Mouse (Mus musculus) gastrocnemius, postnatal 36 days (tissue): ENCODE measurements around the gene Rgs14. TPM values are rescaled to one million over a fixed set of nuclear protein-coding genes. Genes with fewer than 3 reads are reported as not detected.

Experiments used
- DNase-seq, 2 experiments: peaks; one replicate each; pipeline ENCODE4 v3.0.0; 2022
- intact Hi-C: fragments of 180-260 bp; cut with DNase I; formaldehyde crosslinking; loops from one replicate; pipeline ENCODE4 v1.15.1; 2025
- total RNA-seq, 2 experiments: library from RNA; stranded (reverse); gene quantifications; 2 replicates each; pipeline ENCODE4 v1.2.3; 2021

The Rgs14 gene
- total RNA-seq, 2 experiments from 2014 or later = 0.27 to 0.48 TPM

- DNase-seq = no peak
- intact Hi-C loops = no loop called here
Observed at GRCm38 (mm10) chr13:55342469-55342868, 27.1 kb upstream of the Rgs14 start.

- intact Hi-C loops = no loop called here
- no peak for DNase-seq
Observed at GRCm38 (mm10) chr13:55344286-55344685, 25.2 kb upstream of the Rgs14 start.

GRCm38 (mm10) chr13:55346745-55347144 is 22.8 kb upstream of the Rgs14 start:
- intact Hi-C loops = no loop called here
- DNase-seq = no peak

- intact Hi-C loops = no loop called here
- no peak for DNase-seq
Observed at GRCm38 (mm10) chr13:55361145-55361544, 8.4 kb upstream of the Rgs14 start.

- intact Hi-C loops = no loop called here
- DNase-seq = peak in 1 of 2 experiments; percentile 27
Observed at GRCm38 (mm10) chr13:55361974-55362452, 7.5 kb upstream of the Rgs14 start.

- intact Hi-C loops = no loop called here
- peak; percentile 93 to 94 for DNase-seq
Observed at GRCm38 (mm10) chr13:55362453-55363060, 7.0 kb upstream of the Rgs14 start, which contains the start of gene Lman2. Lman2 (minus strand) TSS chr13:55362783.

- intact Hi-C loops = no loop called here
- DNase-seq = no peak
Observed at GRCm38 (mm10) chr13:55368401-55368800, 1.1 kb upstream of the Rgs14 start.

- no peak for DNase-seq
- intact Hi-C loops = no loop called here
Observed at GRCm38 (mm10) chr13:55370234-55370633, 702 bp downstream of the Rgs14 start.

GRCm38 (mm10) chr13:55371007-55371681 is 1.6 kb downstream of the Rgs14 start:
- no peak for DNase-seq
- intact Hi-C loops = no loop called here

GRCm38 (mm10) chr13:55371740-55372139 is 2.2 kb downstream of the Rgs14 start:
- intact Hi-C loops = no loop called here
- DNase-seq = no peak

GRCm38 (mm10) chr13:55374206-55374924 is 4.8 kb downstream of the Rgs14 start:
- DNase-seq = no peak
- intact Hi-C loops = no loop called here

GRCm38 (mm10) chr13:55375877-55376276 is 6.3 kb downstream of the Rgs14 start:
- intact Hi-C loops = no loop called here
- DNase-seq = no peak

GRCm38 (mm10) chr13:55378907-55379580 is 9.5 kb downstream of the Rgs14 start:
- intact Hi-C loops = no loop called here
- DNase-seq = no peak

- intact Hi-C loops = no loop called here
- no peak for DNase-seq
Observed at GRCm38 (mm10) chr13:55381790-55382189, 12.3 kb downstream of the Rgs14 start.

- DNase-seq = no peak
- intact Hi-C loops = no loop called here
Observed at GRCm38 (mm10) chr13:55390644-55391043, 21.1 kb downstream of the Rgs14 start.

GRCm38 (mm10) chr13:55391626-55392029 is 22.1 kb downstream of the Rgs14 start:
- intact Hi-C loops = no loop called here
- DNase-seq = no peak

GRCm38 (mm10) chr13:55392933-55393332 is 23.4 kb downstream of the Rgs14 start:
- DNase-seq = no peak
- intact Hi-C loops = no loop called here

- intact Hi-C loops = no loop called here
Observed at GRCm38 (mm10) chr13:55398088-55398487, 28.6 kb downstream of the Rgs14 start, which contains the start of gene Slc34a1. Slc34a1 (plus strand) TSS chr13:55398187.

GRCm38 (mm10) chr13:55399300-55400038 is 29.9 kb downstream of the Rgs14 start:
- DNase-seq = no peak
- intact Hi-C loops = no loop called here

More at GRCm38 (mm10) chr13:55398088-55398487, 28.6 kb downstream of the Rgs14 start, which contains the start of gene Slc34a1:
- DNase-seq = no peak

- DNase-seq = no peak
- intact Hi-C loops = no loop called here
Observed at GRCm38 (mm10) chr13:55400039-55400346, 30.5 kb downstream of the Rgs14 start.
